Mouse (Mus musculus) MEL (cell line): ENCODE data around the gene Gnat1. TPM values are rescaled to one million over a fixed set of nuclear protein-coding genes. Genes with fewer than 3 reads are reported as not detected.

Experiments
- DNase-seq: peaks from one replicate; pipeline ENCODE4 v3.0.0; 2011; ENCODE audit warnings: low read depth, low spot score
- H3K27ac ChIP-seq: 2 replicates; pipeline ENCODE4 v1.5.1; 2012; ENCODE audit warnings: low read depth, mild to moderate bottlenecking, control low read depth, low read length, moderate library complexity; ENCODE audit not compliant: control insufficient read depth
- H3K27me3 ChIP-seq, 2 experiments: fragments of 150-350 bp in 1 of 2; sonication (generic) in 1 of 2; 2 replicates each; pipeline ENCODE4 v1.6.1; 2012; ENCODE audit warnings: low read length in 2 of 2, mild to moderate bottlenecking in 2 of 2, improper control_type of control experiment in 1 of 2, moderate library complexity in 1 of 2; ENCODE audit not compliant: insufficient read depth in 2 of 2, control insufficient read depth in 1 of 2
- H3K36me3 ChIP-seq, 2 experiments: 2 replicates each; pipeline ENCODE4 v1.6.1; 2012 to 2014; ENCODE audit warnings: low read length in 2 of 2, improper control_type of control experiment in 1 of 2, inconsistent platforms in 1 of 2, mild to moderate bottlenecking in 1 of 2; ENCODE audit not compliant: insufficient read depth in 2 of 2, control insufficient read depth in 1 of 2
- H3K4me1 ChIP-seq, 2 experiments: fragments of 150-350 bp in 1 of 2; sonication (generic) in 1 of 2; 2 replicates each; pipeline ENCODE4 v1.6.1; 2012; ENCODE audit warnings: low read length in 2 of 2, improper control_type of control experiment in 1 of 2, mild to moderate bottlenecking in 1 of 2; ENCODE audit not compliant: insufficient read depth in 2 of 2, control insufficient read depth in 1 of 2
- H3K4me3 ChIP-seq, 2 experiments: fragments of 150-350 bp in 1 of 2; sonication (generic) in 1 of 2; 2 replicates each; pipeline ENCODE4 v1.5.1; 2012; ENCODE audit warnings: low read depth in 2 of 2, low read length in 2 of 2, mild to moderate bottlenecking in 2 of 2, moderate library complexity in 2 of 2, control low read depth in 1 of 2, improper control_type of control experiment in 1 of 2; ENCODE audit not compliant: control insufficient read depth in 1 of 2, insufficient read depth in 1 of 2
- H3K79me2 ChIP-seq: 2 replicates; pipeline ENCODE4 v1.6.1; 2012; ENCODE audit warnings: mild to moderate bottlenecking, low read length, moderate library complexity; ENCODE audit not compliant: control insufficient read depth, poor library complexity, insufficient read depth
- H3K9ac ChIP-seq: 2 replicates; pipeline ENCODE4 v1.6.1; 2012; ENCODE audit warnings: low read depth, mild to moderate bottlenecking, control low read depth, low read length, moderate library complexity; ENCODE audit not compliant: control insufficient read depth, poor library complexity, severe bottlenecking
- H3K9me3 ChIP-seq: fragments of 150-350 bp; sonication (generic); replicated peaks from 2 replicates; pipeline ENCODE4 v1.6.1; 2012; ENCODE audit warnings: mild to moderate bottlenecking, low read length, improper control_type of control experiment, moderate library complexity; ENCODE audit not compliant: insufficient read depth
- CTCF ChIP-seq, 3 experiments: IDR thresholded peaks in 2 of 3; conservative IDR thresholded peaks in 1 of 3; 2 replicates each; pipeline ENCODE4 v1.5.1; 2011 to 2012; ENCODE audit warnings: low read length in 3 of 3, low read depth in 2 of 3, mild to moderate bottlenecking in 2 of 3, improper control_type of control experiment in 1 of 3, inconsistent platforms in 1 of 3, mixed read lengths in 1 of 3, moderate library complexity in 1 of 3; ENCODE audit not compliant: control insufficient read depth in 1 of 3, insufficient read depth in 1 of 3, poor library complexity in 1 of 3, severe bottlenecking in 1 of 3
- E2F4 ChIP-seq: IDR thresholded peaks from 2 replicates; pipeline ENCODE4 v1.6.1; 2011; ENCODE audit warnings: low read depth, low read length, improper control_type of control experiment, borderline replicate concordance
- EP300 ChIP-seq, 2 experiments: IDR thresholded peaks; 2 replicates each; pipeline ENCODE4 v1.6.1; 2011; ENCODE audit warnings: improper control_type of control experiment in 2 of 2, low read length in 2 of 2, low read depth in 1 of 2, mild to moderate bottlenecking in 1 of 2
- GABPA ChIP-seq: IDR thresholded peaks from 2 replicates; pipeline ENCODE4 v1.6.1; 2012; ENCODE audit warnings: low read depth, mild to moderate bottlenecking, inconsistent platforms, low read length, improper control_type of control experiment, moderate library complexity
- HCFC1 ChIP-seq: IDR thresholded peaks from 2 replicates; pipeline ENCODE4 v1.6.1; 2012; ENCODE audit warnings: low read depth, mild to moderate bottlenecking, inconsistent platforms, low read length, improper control_type of control experiment, moderate library complexity
- JUND ChIP-seq: IDR thresholded peaks from 2 replicates; pipeline ENCODE4 v1.6.1; 2011; ENCODE audit warnings: low read depth, mild to moderate bottlenecking, improper control_type of control experiment, low read length
- KAT2A ChIP-seq: conservative IDR thresholded peaks from 2 replicates; pipeline ENCODE4 v1.6.1; 2012; ENCODE audit warnings: low read depth, low read length, improper control_type of control experiment, inconsistent platforms
- MAX ChIP-seq: IDR thresholded peaks from 2 replicates; pipeline ENCODE4 v1.6.1; 2011; ENCODE audit warnings: low read length, improper control_type of control experiment
- MXI1 ChIP-seq: IDR thresholded peaks from 2 replicates; pipeline ENCODE4 v1.6.1; 2011; ENCODE audit warnings: mild to moderate bottlenecking, low read depth, low read length, improper control_type of control experiment
- MYB ChIP-seq: IDR thresholded peaks from 2 replicates; pipeline ENCODE4 v1.6.1; 2011; ENCODE audit warnings: mild to moderate bottlenecking, low read depth, low read length, improper control_type of control experiment
- POLR2A ChIP-seq, 2 experiments: IDR thresholded peaks; 2 replicates each; pipeline ENCODE4 v1.6.1; 2011 to 2012; ENCODE audit warnings: low read length in 2 of 2, mild to moderate bottlenecking in 2 of 2, control low read depth in 1 of 2, improper control_type of control experiment in 1 of 2, low read depth in 1 of 2, moderate library complexity in 1 of 2; ENCODE audit not compliant: control insufficient read depth in 1 of 2, insufficient read depth in 1 of 2, poor library complexity in 1 of 2
- POLR2AphosphoS5 ChIP-seq: IDR thresholded peaks from 2 replicates; pipeline ENCODE4 v1.6.1; 2012; ENCODE audit warnings: low read depth, borderline replicate concordance, mild to moderate bottlenecking, inconsistent platforms, low read length, moderate library complexity, mixed read lengths
- RCOR1 ChIP-seq: IDR thresholded peaks from 2 replicates; pipeline ENCODE4 v1.6.1; 2012; ENCODE audit warnings: low read depth, mild to moderate bottlenecking, inconsistent platforms, low read length, improper control_type of control experiment
- SIN3A ChIP-seq: IDR thresholded peaks from 2 replicates; pipeline ENCODE4 v1.6.1; 2012; ENCODE audit warnings: low read length, improper control_type of control experiment, inconsistent platforms
- TAL1 ChIP-seq: IDR thresholded peaks from 2 replicates; pipeline ENCODE4 v1.6.1; 2012; ENCODE audit warnings: mild to moderate bottlenecking, inconsistent platforms, low read length, moderate library complexity, mixed read lengths
- TCF12 ChIP-seq: IDR thresholded peaks from 2 replicates; pipeline ENCODE4 v1.6.1; 2014; ENCODE audit warnings: low read depth, mild to moderate bottlenecking, inconsistent platforms, low read length, improper control_type of control experiment, moderate library complexity
- ZKSCAN1 ChIP-seq: IDR thresholded peaks from 2 replicates; pipeline ENCODE4 v1.6.1; 2012; ENCODE audit warnings: low read depth, mild to moderate bottlenecking, inconsistent platforms, low read length, improper control_type of control experiment, moderate library complexity
- ZNF384 ChIP-seq: IDR thresholded peaks from 2 replicates; pipeline ENCODE4 v1.6.1; 2012; ENCODE audit warnings: low read depth, mild to moderate bottlenecking, inconsistent platforms, low read length, improper control_type of control experiment
- polyA plus RNA-seq, 2 experiments: library from polyadenylated mRNA; stranded (reverse) in 1 of 2; unstranded in 1 of 2; fragments of >175 nt in 1 of 2; fragments of >200 nt in 1 of 2; gene quantifications; 2 replicates each; pipeline versions ENCODE4 v1.2.1 to v1.2.4; 2012; ENCODE audit warnings: low replicate concordance in 2 of 2, low read depth in 1 of 2; ENCODE audit not compliant: insufficient read length in 2 of 2, insufficient read depth in 1 of 2, missing spikeins in 1 of 2
- total RNA-seq: library from RNA; depleted of rRNA; stranded (reverse); fragments of 300-350 nt; gene quantifications from 2 replicates; pipeline ENCODE4 v1.2.3, GENCODE M21; 2012

Gnat1 gene
- total and polyA plus RNA-seq, 3 experiments: 0.27 to 326 TPM; not detected in 1

GRCm38 (mm10) chr9:107709697-107710483 lies 30.4 kb upstream of the Gnat1 start, which contains the start of gene Sema3f:
Gene Sema3f, minus strand, starts transcription at chr9:107710475.
- H3K4me3 ChIP-seq: peak within 1 kb of the TSS; percentile 30 to 43; a peak in 3 of 4 replicates
- no peak within 1 kb of the TSS for H3K27ac ChIP-seq
- H3K9me3 ChIP-seq: no peaks in the 10 kb centered on the region
- no peaks in the 10 kb centered on the region for H3K79me2 ChIP-seq
- H3K9ac ChIP-seq: peak within 1 kb of the TSS; percentile 27; the same call in 1 of the 2 replicates
- peak; percentile 77 for DNase-seq
- no peaks in the 10 kb centered on the region for H3K36me3 ChIP-seq
- TF ChIP-seq SIN3A (no peak), HCFC1 (no peak), ZNF384 (no peak), RCOR1 (no peak), TAL1 (no peak), CTCF (IDR thresholded peaks at IDR 0.05 in 2 of 3, conservative IDR thresholded peaks at IDR 0.05 in 1 of 3; ENCODE audit: control insufficient read depth in 1 of 3, insufficient read depth in 1 of 3, low read depth in 2 of 3, low read length in 3 of 3, poor library complexity in 1 of 3, severe bottlenecking in 1 of 3) (peak in 1 of 3 experiments; percentile 7; a peak in 1 of 6 replicates), MYB (no peak), MXI1 (no peak)
- H3K27me3 ChIP-seq: no peaks in the 10 kb centered on the region; a peak in 2 of 4 replicates
- H3K4me1 ChIP-seq: peaks cover 0 to 3% of the 10 kb centered on the region in 2 experiments; a peak in 1 of 4 replicates

- H3K4me1 ChIP-seq: peaks cover 0 to 3% of the 10 kb centered on the region in 2 experiments; a peak in 1 of 4 replicates
- H3K79me2 ChIP-seq: no peaks in the 10 kb centered on the region
- peak overlapping the region in 1 of 2 experiments; percentile 30; a peak in 2 of 4 replicates for H3K4me3 ChIP-seq
- DNase-seq: no peak
- no peaks in the 10 kb centered on the region for H3K9me3 ChIP-seq
- no peaks in the 10 kb centered on the region for H3K36me3 ChIP-seq
- H3K27ac ChIP-seq: no peak overlapping the region
- H3K9ac ChIP-seq: no peak overlapping the region; the same call in 1 of the 2 replicates
- H3K27me3 ChIP-seq: no peaks in the 10 kb centered on the region; a peak in 2 of 4 replicates
- no peak for TF ChIP-seq POLR2AphosphoS5
These were observed 29.7 kb upstream of the Gnat1 start for GRCm38 (mm10) chr9:107709096-107709696.

DNA sequence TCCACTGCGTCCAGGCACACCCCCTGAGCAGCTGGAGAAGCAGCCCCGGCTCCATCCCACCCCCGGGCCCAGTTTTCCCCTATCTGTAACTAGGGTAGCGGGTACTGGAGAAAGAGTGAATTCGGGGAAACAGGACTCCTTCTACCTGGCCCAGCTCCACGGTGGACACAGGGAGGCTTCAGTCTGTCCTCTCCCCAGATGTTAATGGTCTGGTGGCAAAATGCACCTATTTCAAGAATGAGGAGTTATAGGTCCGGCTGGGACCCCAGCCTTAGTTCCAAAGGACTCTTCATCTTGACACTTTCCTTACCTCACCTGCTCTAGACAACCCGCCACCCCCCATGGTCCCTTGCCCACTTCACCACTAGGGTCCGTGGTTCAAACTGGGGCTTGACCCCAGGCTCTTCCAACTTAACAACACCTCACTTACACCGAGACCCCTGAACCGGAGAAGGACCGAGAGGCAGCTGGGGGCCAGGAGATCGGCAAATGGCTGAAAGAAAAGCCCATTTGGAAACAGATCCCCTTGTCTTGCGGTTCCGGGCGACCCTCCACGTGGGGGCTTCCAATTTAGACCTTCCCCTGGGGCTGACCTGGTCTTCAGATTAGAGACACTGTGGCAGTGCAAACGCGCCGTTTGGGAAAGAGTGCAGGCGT lies 29.1 kb upstream of the Gnat1 start:
- Histone ChIP-seq H3K9ac (no peak overlapping the region), H3K4me3 (no peak overlapping the region), H3K36me3 (no peaks in the 10 kb centered on the region), H3K27me3 (no peaks in the 10 kb centered on the region; a peak in 2 of 4 replicates), H3K4me1 (peaks cover 0 to under 1% of the 10 kb centered on the region in 2 experiments; a peak in 1 of 4 replicates), H3K27ac (no peak overlapping the region)
- no peak for DNase-seq
- TF ChIP-seq GABPA (no peak), POLR2A (IDR thresholded peaks at IDR 0.05; ENCODE audit: control insufficient read depth in 1 of 2, insufficient read depth in 1 of 2, low read depth in 1 of 2, low read length in 2 of 2, poor library complexity in 1 of 2) (no peak), JUND (no peak), EP300 (IDR thresholded peaks at IDR 0.05; ENCODE audit: low read depth in 1 of 2, low read length in 2 of 2) (no peak), KAT2A (no peak), SIN3A (no peak), MAX (no peak), E2F4 (no peak), MXI1 (no peak), ZKSCAN1 (no peak), RCOR1 (no peak), TCF12 (no peak)
- TF ChIP-seq, all 39 proteins: peak for 0
- Histone ChIP-seq H3K79me2 (no peaks in the 10 kb centered on the region), H3K9me3 (no peaks in the 10 kb centered on the region)
